Mouse (Mus musculus): Measurements from ENCODE around the gene Pkdcc.

DNA sequence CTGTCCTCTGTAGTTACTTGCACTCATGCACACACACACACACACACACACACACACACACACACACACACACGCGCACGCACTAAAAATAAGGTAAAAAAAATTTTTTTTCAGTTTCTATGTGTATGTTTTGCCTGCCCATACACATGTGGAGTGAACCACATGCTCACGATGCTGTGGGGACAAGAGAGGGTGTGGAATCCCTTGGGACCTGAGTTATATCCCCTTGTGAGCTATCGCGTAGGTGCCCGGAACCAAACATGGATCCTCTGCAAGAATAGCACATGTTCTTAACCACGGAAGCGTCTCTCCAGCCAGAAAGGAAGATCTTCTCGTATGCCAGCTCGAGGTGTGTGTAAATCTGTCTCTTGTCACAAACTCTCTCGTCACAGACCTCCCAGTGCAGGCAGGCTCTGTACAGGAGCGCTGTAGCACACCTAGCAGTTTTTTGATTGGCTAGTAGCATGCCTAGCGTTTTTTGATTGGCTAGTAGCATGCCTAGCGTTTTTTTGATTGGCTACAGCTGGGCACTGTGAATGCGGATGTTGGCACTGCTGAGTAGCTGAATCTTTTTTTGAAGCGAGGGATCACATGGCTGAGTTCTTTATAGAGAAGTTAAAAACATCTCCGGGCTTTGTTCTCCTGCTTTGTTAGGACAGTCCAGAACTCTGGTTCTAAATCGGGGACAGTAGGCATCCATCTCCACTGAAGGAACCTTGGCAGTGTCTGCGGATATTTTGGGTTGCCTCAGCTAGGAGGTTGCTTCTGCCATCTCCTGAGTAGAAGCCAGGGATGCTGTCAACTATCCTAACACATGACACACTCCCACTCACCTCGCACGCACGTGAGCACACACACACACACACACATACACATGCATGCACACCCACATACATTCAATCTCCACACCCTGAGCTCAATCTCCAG lies 52.4 kb downstream of the Pkdcc start:
- TF ChIP-seq POLR2A (IDR thresholded peaks at IDR 0.05; ENCODE audit: borderline replicate concordance, control insufficient read depth, low read depth, low read length) (no peak), CTCF (IDR thresholded peaks at IDR 0.05; ENCODE audit: control insufficient read depth, insufficient read depth, low read length) (0 out of 2 replicates have a peak, but pooled peaks have one; percentile 5)

All from bone marrow, adult 2 months (tissue).